Mouse (Mus musculus) frontal cortex, postnatal 10 days (tissue): ENCODE measurements around the gene Adarb1.

Experiments
- DNase-seq, 2 experiments: peaks; one replicate each; pipeline ENCODE4 v3.0.0; 2022; ENCODE audit warnings: low spot score in 2 of 2, mixed read lengths in 1 of 2

Gene Adarb1

DNA sequence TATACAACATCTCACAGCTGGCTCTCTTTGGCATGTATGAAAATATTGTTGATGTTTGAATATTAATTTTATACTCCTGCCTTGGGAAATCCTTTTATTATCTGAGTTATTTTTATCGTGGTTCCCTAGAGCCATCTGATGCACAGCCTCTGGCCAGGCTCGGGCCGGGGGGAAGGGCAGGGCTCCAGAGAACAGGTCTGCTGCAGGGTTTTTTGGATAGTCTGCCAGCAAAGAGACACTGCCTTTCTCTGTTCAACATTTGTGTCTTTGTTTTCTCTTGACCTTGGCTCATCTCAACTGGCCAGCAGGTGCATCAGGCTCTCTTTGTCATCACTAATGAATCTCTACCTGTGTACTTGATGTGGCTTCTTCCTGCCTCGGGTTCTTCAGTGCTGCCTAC lies 32.3 kb downstream of the Adarb1 start:
- no peak for DNase-seq

DNA sequence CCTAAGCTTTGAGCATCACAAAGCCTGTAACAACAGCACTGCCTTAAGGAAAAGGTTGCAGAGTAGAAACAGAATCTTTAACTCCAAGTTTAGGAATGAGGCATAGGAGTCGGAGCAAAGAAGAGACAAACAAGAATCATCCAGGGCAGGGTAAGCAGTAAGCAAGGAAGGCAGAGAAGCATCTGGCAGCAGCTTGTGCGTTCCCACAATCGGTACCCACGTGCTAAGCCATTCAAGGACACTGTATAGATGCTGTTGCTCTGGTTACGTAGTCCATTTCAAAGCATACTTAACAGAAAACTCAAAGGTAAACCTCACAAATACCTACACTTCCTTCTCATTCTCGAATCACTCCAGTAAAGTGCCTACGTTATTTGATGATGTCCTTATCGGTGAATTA lies 35.0 kb downstream of the Adarb1 start:
- no peak for DNase-seq

DNA sequence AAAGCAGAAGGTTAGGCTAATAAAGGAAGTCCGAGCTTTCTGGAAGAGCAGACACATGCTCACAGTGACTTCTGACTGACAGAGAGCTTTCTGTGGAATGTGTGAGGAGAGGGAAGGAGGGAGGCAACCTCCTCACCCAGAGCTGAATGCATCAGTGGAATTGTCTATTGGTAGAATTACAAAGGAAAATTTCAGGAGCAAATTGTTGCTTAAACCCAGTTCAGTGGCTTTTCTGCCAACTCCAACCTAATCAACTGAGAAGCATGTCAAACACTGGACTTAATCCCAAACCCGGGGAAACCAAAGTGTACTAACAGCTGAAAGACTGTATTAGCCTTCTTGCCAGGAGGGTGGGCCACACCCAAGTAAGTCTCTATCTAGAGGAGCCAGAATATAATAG lies 36.9 kb downstream of the Adarb1 start:
- no peak for DNase-seq

DNA sequence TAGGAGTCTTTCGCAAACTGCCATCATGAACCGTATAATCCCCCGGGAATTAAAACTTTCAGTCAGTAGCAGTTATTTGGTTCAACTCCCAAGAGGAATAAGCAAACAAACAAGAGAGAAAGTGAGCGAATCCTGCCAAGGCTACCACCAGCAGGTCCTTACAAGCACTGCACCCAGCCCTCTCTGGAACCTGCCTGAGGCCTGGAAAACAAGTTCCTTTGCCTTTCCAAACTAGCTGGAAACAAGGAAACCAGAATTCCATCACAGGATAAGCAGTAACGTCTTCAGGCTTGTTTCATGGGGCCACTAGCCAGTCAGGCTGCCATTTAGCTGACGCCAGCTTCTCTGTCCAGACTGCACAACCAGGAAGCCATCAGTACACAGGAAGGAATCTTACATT lies 37.4 kb downstream of the Adarb1 start:
- no peak for DNase-seq

DNA sequence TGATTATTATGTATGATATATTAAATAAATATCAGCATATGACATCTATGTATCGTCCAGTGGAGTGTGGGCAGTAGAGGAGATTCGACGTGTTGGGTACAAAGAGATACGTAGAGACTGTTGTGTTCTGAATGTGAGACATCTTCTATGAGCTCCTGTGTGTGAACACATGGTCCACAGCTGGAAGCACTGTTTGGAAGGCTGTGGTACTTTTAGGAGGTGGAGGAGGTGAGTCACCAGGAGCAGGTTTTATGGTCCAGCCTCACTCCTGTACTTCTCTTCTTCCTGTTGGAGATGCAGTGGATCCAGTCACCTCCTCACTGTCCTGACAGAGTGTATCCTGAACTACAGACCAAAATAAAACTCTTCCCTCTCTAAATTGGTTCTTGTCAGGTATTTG lies 38.9 kb downstream of the Adarb1 start:
- DNase-seq: no peak

DNA sequence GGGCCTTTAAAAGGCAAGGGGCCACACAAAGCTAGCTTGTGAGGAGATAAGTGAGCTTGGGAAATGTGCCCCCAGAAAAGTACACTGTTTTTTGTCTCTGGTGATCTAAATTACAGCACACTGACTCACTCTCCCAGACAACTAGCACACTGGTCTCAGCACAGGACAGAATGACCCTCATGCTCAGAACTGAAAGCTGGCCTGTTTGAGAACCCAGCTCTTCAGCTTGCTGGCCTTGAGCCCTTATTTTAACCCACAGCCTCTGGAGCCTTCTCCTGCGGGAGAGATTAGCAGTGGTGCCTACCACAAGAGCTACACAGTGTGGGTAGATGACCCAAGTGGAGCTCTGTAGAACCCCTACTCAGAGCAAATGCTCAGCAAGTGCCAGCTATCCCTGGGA lies 42.0 kb downstream of the Adarb1 start:
- DNase-seq: no peak

DNA sequence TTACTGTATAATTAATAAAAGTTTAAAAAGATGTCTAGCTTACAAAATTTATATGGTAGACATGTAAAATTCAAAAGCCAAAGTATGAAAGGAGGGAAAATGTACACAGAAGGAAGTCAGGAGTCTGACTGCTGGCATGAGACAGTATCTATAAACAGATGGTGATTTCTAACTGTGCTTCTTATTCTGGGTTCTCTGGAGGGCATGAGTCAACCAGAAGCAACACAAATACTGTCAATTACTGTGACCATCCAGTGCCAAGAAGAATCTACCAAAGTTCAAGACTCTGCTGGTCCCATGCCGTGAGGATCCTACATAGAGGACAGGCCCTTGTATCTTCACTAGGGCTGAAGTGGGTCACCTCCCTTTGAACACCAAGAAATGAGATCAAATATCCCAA lies 43.1 kb downstream of the Adarb1 start:
- DNase-seq: no peak

DNA sequence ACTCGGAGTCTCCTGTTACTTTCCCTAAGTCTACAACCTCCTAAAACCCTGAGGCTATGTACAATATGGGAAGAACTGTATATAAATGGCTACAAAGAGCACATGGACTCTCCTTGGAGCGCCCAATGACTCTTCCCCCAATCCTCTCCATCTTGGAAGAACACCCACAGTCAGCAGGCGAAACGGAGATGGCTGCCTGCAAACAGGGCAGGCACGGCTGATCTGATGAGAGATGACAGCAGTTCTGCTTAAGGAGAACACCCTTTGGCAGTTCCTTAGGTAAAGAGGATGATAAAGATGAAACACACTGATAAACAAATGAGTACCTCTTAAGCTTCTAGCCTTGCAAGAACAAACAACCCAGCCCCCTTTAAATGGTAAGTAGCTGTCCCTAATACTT lies 43.7 kb downstream of the Adarb1 start:
- no peak for DNase-seq

DNA sequence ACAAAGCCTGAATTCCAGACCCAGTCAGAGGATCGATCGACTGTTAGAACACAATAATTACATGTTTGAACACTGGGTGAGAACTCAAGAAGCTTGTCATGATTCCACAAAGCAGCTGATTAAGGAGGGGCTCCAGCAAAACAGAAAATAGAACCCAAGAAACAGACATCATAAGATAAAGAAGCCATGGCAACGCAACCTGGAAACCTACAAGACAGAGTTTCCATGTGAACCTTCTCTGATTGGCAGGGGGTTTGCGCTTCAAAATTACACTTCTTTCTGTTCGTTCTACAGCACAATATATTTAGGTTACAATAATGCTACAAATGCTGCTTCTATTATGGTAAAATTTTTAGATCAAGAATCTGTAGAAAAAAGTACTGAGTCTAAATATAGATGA lies 47.9 kb downstream of the Adarb1 start:
- DNase-seq: no peak

DNA sequence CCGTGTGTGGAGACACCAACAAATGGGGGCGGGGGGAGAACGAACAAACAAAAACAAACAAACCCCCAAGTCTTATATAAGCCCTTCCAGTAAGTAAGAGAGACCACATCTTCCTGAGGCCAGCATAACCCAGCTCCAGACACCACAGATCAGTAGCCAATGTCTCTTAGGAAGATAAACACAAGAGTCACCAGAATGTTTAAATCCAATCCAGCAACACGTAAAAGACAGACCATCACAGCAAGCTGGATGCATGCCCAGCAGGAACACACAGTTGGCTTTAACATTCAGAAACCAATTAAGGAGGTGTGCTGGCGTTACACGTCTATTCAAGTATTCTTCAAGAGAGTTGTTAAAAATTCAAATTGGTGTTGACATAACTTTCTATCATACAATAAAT lies 50.1 kb downstream of the Adarb1 start:
- no peak for DNase-seq

DNA sequence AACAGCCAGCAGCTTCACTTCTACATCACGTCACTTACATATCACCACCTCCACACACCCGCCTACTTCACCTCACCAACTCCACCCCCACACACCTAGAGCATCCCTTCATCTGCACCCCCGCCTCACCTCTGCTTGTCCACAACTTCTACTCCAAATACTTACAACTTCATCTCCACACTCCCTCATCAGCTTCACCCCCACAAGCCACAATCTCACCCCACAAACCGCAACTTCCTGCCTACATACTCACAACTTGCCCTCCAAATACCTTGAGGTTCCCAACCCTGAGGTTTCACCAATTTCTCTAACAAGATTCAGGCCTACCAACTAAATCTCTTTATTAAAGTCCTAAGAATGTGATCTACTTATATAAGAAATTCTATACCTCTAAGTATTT lies 51.1 kb downstream of the Adarb1 start:
- no peak for DNase-seq

DNA sequence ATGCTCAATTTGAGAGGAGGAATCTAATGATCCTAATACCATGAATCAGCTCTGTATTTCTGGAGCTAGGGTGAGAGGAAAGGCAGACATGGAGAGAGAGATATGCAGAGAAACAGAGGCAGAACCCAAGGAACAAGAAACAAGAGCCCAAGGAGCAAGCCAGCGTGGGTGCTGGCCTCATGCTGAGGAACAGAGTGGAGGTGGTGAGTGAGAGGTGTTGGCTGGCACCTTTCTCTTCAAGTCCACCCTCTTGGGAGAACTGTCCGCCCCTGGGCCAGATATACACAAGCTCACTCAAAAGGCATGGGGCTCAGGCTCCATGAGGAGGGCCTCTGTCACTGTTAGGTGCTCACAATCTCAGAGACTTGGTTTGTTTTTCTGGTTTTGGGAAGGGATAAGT lies 52.9 kb downstream of the Adarb1 start:
- DNase-seq: peak in 1 of 2 experiments; percentile 5

DNA sequence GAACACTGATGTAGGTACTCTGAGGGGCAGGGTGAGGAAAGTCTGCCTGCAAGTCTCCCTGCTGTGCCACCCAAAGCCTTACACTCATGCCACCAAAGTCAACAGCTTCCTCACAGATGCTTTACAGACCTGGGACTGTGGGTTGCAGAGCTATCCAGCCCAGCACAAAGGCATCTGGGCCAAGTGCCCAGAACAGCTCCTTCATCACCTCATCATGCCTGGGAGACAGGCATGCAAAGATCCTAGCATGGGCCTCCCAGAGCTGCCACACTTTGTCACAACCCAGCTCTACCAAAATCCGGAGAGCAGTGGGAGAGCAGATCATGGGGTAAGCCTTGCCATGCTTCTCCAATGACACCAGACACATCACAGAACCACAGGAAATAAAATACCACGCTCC lies 57.6 kb downstream of the Adarb1 start:
- peak in 1 of 2 experiments; percentile 3 for DNase-seq

DNA sequence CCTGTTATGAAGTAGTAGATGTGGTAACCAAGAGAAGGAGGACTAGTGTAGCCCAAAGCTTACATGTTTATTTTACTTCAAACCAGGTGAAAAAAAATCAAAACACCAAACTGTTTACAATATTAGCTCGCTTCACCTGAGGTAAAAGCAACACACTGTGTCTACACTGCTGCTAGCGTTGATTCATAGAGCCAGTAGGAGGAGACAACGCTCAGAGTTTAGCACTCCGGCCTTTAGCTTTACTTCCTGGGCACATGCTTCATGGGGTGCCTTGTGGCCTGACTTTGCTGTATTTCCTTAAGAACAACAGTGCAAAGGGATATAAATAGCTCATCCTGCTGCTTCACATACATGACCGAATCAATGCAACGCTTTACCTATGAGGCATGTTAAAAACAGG lies 60.1 kb downstream of the Adarb1 start:
- peak in 1 of 2 experiments; percentile 4 for DNase-seq

DNA sequence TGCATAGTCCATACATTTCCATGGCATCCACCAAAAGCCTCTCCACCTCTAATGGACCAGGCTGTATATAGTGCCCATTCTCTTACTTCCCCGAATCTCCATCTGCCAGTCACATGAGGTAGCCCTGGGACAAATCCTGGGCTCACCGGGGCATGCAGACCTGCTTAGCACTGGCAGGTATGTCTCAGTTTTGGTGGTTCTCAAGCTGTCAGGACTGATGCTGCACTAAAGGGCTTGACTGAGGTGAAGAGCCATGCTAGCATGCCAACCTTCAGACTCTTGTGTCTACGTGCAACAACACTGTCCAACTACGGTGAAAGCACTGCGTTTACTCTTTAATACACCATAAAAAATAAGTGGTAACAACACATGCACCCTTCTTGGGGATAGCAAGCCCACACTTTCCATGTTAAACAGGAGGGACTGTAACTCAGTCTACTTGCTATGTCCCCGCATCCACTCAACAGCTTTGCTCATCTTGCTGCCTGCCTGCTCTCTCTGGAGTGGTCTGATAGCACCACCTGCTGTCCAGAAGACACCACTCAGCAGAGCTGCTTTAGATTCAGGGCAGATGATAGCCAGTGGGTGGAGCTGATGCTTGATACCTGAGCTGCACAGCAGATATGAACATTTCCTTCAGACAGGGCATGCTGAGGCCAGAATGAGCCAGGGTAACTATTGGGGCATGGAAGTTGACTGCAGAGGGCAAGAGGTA lies 64.9 kb downstream of the Adarb1 start:
- DNase-seq: peak; percentile 63 to 82

DNA sequence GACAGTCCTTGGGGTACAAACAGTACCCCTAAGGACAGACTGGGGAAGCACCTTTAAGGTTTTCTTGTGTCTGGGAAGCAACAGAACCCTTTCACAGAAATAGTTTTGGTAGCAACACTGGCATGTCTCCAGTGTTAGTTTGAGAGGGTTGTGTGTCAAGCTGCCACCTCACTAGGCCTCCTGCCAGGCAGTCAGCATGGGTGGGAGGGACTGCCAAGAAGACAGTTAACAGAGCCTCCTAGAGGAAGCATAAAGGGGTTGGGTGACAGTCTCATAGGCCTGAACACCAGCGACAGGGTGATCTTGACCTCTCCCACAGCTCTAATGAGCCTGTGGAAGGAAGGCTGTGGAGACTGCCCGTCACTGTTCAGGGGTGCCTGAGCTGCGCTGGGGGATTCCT lies 75.2 kb downstream of the Adarb1 start:
- DNase-seq: peak; percentile 24 to 39

DNA sequence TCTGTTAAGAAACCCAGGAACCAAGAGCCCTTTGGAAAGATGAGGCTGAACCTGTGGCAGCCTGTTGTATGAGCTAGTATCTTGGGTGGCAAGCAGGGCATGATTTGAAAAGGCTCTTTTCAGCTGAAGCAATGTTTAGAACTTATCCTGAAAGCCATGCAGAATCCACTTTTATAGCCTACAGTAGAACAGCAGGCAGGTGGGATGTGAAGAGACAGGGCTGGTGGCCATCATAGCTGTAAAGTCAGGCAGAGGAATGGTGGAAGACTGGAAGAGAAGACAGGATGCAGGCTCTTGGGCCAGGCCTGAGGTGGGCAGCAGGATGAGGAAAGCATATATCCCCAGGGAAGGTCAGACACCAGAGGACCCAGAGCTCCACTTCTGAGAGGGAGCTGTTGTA lies 76.4 kb downstream of the Adarb1 start:
- DNase-seq: peak in 1 of 2 experiments; percentile 4

DNA sequence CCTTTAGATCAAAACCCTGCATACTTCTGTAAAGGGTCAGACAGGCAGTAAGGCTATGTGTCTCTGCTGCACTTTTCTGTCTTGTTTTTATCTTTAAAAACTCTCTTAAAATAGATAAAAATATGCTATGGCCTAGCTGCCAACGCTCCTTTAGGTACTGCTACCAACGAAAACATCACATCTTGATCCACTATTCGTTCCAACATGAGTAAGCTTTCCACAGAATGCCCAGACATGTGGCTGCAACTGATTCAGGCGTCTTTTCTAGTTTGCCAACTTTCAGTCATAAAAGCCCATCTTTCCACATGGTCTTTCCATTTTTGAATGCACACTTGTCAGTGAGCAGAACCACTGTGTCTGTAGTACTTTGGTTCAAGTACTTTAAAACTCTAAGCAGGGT lies 77.0 kb downstream of the Adarb1 start:
- DNase-seq: no peak

DNA sequence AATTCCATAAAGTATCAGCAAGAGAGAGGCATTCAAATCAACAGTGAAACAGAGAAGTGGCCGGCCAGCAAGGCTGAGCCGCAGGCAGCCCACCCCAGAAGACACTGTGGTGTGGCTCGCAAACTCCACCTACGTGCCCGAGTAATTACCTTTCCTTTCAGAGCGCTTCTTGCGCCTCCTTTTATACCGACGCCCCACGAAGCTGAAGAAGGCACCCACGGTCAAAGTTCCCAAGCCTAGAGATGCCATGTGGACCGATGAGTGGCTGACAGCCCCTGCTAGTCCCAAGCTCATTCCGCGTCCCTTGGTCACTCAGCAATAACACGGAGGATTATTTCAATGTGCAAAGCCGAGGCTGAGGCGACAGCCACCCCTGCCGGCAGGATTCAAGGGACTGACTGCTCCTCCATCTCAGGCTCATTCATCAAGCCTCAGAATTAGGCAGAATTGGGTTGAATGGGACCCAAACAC lies 78.2 kb downstream of the Adarb1 start:
- peak in 1 of 2 experiments; percentile 24 for DNase-seq

DNA sequence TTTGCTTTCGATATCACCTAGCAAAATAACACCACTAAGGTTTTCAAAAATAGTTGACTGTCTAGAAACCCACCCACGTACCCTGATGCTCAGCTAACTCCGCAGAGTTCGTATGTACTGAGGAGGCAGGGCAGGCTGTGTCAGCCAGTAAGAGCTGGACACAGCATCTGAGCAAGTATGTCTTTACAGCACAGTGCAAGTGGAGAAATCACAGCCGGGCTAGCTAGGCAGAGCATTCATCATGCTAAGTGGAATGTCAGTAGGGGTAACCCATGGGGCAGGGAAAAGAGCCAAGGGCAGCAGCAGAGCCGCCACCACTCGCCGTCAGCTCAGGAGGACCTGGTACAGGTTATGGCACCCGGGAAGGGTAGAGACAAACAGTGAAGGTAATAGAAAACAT lies 84.6 kb downstream of the Adarb1 start:
- DNase-seq: peak in 1 of 2 experiments; percentile 6

DNA sequence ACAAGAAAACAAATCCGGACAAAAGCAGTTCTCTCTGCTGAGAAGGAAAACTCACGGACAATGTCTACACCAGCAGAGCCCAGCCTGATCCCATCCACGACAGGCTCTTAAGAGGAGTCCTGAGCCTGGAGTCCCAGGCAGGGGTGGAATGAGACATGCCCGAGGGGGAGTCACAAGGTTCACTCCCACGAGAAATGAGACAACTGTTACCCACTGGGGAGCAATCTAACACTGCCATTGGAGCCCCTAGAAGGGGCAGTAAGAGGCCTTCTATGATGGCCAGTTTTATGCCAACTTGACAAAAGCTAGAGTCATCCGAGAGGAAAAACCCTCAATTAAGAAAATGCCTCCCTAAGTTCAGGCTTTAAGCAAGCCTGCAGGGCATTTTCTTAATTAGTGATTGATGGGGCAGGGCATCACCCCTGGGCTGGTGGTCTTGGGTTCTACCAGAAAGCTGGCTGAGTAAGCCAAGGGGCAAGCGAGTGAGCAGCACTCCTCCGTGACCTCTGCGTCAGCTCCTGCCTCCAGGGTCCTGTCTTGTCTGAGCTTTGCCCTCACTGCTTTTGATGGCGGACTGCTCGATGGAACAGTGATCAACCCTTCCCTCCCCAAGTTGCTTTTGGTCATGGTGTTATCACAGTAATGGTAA lies 88.5 kb downstream of the Adarb1 start:
- peak in 1 of 2 experiments; percentile 2 for DNase-seq

DNA sequence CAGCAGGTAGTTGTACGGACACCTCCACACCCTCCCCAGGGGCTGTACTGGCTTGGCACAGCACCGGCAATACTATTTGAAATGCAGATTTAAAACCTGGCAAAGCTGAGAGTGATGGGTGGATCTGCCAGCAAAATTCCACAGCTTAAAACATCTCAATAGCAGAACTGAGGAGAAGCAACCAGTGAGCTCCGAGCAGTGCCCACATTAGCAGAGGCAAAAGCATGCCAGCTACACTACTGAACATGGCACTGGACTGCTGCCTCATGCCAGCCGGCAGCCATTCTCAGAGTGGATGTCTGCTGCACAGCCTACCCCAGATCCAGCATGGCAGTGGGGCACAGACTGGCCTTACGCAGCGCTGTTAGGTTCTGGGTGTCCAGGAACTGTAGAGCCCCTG lies 93.4 kb downstream of the Adarb1 start:
- peak in 1 of 2 experiments; percentile 5 for DNase-seq

DNA sequence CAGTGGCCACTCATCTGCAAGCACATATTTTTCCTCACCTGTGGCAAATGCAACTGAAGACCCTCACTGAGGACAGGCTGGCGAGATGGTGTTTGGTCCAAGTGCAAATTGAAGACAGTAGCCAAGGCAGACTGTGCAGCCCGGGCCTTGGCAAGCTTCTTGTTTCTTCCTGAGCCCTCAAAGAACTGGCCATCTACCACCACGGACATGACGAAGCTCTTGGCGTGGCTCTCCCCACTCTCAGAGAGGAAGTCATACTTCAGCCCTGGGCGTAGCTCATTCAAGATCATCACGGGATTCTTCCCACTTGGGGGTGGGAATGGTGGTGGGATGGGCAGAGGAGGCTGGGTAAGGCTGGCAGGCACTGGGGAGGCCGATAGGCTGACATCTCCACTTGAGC lies 96.5 kb downstream of the Adarb1 start:
- no peak for DNase-seq

DNA sequence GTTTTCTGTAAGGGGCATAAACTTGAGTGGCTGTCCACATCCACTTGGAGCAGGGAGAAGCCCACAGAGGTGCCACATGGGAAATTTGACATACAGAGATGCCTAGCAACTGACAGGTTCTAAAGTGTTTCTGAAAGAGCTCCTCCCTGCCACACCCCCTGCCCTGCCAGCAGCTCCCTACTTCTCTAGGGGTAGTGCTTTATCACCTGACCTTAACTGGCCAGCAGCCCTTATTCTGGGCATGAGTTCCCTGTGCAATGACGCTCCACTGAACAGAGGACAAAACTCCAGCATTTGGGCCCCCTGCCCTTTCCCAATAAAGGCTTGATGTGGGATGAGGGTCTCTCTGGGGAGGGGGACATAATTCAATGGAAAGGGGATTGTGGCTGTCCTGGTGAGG lies 97.1 kb downstream of the Adarb1 start:
- DNase-seq: no peak
